Mouse (Mus musculus): ENCODE results near the gene Znrd1. TPM values are rescaled to one million over a fixed set of nuclear protein-coding genes. Genes with fewer than 3 reads are reported as not detected.

Znrd1 gene
- polyA plus RNA-seq, 1 experiment from 2014 or later = 89.6 TPM

DNA sequence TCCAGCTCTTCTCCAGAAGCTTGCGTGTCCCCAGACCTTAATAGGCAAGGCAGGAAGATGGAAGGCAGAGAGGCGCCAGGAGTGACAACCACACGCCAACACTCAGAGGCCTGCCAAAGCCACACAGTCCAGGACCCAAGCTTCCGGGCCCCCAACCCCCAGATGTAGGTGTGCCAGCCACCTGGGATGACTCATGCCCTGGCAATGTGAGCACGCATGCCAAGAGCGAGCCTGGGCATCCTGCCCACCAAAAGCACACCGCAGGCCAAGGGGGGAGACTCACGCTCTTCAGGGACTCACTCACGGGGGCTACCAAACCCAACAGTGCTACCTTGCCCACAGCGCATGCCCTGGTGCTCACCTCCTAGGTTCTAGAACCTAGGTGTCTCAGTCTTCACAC lies 16.0 kb downstream of the Znrd1 start:
- H3K9me3 ChIP-seq (ENCODE audit: control insufficient read depth, low read length) = no peaks in the 10 kb centered on the region
- ATAC-seq (ENCODE audit: low read depth) (peak; percentile 45), DNase-seq (ENCODE audit: low spot score) (peak; percentile 62)
- H3K4me2 ChIP-seq (ENCODE audit: low read depth, low read length) = peak overlapping the region; percentile 70
- no peak overlapping the region for H3K27ac ChIP-seq (replicated peaks; ENCODE audit: low read depth, low read length)
- WGBS = 38% methylated on average over 7 of the region's 10 CpGs
- peaks cover 1% of the 10 kb centered on the region; the same call in 1 of the 2 replicates for H3K4me1 ChIP-seq (ENCODE audit: control insufficient read depth, insufficient read depth, low read length)
- H3K4me3 ChIP-seq (ENCODE audit: low read depth, low read length) = peak overlapping the region; percentile 45
- no peak overlapping the region for H3K9ac ChIP-seq (ENCODE audit: low read depth, low read length)
- H3K27me3 ChIP-seq (replicated peaks; ENCODE audit: control insufficient read depth, insufficient read depth, low read length) = peaks cover 70% of the 10 kb centered on the region
- H3K36me3 ChIP-seq (ENCODE audit: control insufficient read depth, insufficient read depth, low read length) = no peaks in the 10 kb centered on the region

DNA sequence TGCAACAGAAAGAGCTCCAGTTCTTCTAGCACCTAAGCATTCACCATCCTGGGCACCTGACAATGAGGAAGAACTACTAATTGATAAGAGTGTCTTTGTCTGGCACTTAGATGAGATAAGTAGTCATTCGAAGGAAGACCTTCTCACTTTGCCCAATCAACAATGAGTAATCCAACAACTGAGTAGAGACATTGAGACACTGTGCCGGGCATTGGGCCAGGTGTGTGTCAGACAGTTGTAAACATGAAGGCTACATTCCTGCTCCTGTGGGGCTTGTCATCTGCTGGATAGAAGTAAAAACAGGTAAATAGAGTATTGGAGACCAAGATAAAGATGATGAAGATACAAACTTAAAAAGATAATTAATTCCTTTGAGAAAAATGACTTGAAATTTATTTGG lies 20.3 kb downstream of the Znrd1 start:
- Histone ChIP-seq H3K9me3 (ENCODE audit: control insufficient read depth, low read length) (no peaks in the 10 kb centered on the region), H3K36me3 (ENCODE audit: control insufficient read depth, insufficient read depth, low read length) (no peaks in the 10 kb centered on the region), H3K4me3 (ENCODE audit: low read depth, low read length) (no peak overlapping the region), H3K27me3 (replicated peaks; ENCODE audit: control insufficient read depth, insufficient read depth, low read length) (peaks cover 33% of the 10 kb centered on the region), H3K9ac (ENCODE audit: low read depth, low read length) (no peak overlapping the region), H3K27ac (replicated peaks; ENCODE audit: low read depth, low read length) (no peak overlapping the region), H3K4me1 (ENCODE audit: control insufficient read depth, insufficient read depth, low read length) (no peaks in the 10 kb centered on the region), H3K4me2 (ENCODE audit: low read depth, low read length) (no peak overlapping the region)
- DNase-seq (ENCODE audit: low spot score) (no peak), ATAC-seq (ENCODE audit: low read depth) (no peak)
- 79% methylated on average over 2 of the region's 2 CpGs for WGBS

DNA sequence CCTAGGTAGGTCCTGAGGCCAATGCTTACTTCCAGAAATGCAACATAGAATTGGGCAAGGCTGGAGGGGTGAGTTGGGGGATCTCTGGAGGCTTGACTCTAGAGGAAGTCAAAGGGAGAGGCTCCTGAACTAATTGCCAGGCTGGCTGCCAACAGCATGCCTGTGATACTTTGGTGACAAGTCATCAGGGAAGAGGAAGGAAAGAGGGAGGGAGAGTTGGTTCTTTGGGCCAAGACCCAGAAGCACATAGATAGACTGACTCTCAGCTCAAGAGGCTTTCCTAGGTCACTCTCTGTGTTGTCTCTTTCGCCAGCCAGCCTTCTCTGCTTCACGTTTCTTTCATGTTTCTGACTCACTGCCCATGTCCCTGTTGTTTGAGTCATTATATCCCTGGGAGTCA lies 26.6 kb downstream of the Znrd1 start:
- Histone ChIP-seq H3K4me1 (ENCODE audit: control insufficient read depth, insufficient read depth, low read length) (no peaks in the 10 kb centered on the region), H3K27me3 (replicated peaks; ENCODE audit: control insufficient read depth, insufficient read depth, low read length) (no peaks in the 10 kb centered on the region), H3K9ac (ENCODE audit: low read depth, low read length) (no peak overlapping the region), H3K4me3 (ENCODE audit: low read depth, low read length) (no peak overlapping the region), H3K27ac (replicated peaks; ENCODE audit: low read depth, low read length) (no peak overlapping the region), H3K4me2 (ENCODE audit: low read depth, low read length) (no peak overlapping the region), H3K36me3 (ENCODE audit: control insufficient read depth, insufficient read depth, low read length) (no peaks in the 10 kb centered on the region), H3K9me3 (ENCODE audit: control insufficient read depth, low read length) (no peaks in the 10 kb centered on the region)
- 67% methylated on average over 2 of the region's 2 CpGs for WGBS
- ATAC-seq (ENCODE audit: low read depth) = no peak
- no peak for DNase-seq (ENCODE audit: low spot score)

DNA sequence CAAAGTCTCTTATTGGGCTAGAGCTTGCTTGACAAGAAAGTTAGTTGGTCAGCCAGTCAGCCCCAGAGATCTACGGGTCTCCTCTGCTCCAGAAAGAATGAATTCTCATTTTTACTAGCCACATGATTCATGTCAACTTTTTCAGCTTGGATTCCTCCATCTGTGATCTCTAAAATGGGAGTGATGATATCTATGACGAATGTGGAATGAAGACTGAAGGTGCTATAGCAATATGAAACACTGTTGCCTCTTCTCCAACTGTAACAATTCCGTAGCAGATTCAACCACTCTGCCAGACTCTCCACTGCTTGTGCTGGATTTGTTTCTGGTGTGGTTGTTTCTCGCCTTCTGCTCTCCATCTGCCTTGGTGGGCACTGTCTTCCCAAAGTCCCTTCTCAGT lies 27.2 kb downstream of the Znrd1 start:
- Histone ChIP-seq H3K27me3 (replicated peaks; ENCODE audit: control insufficient read depth, insufficient read depth, low read length) (no peaks in the 10 kb centered on the region), H3K4me2 (ENCODE audit: low read depth, low read length) (no peak overlapping the region), H3K36me3 (ENCODE audit: control insufficient read depth, insufficient read depth, low read length) (no peaks in the 10 kb centered on the region), H3K9ac (ENCODE audit: low read depth, low read length) (no peak overlapping the region), H3K27ac (replicated peaks; ENCODE audit: low read depth, low read length) (no peak overlapping the region), H3K4me3 (ENCODE audit: low read depth, low read length) (no peak overlapping the region), H3K4me1 (ENCODE audit: control insufficient read depth, insufficient read depth, low read length) (no peaks in the 10 kb centered on the region), H3K9me3 (ENCODE audit: control insufficient read depth, low read length) (no peaks in the 10 kb centered on the region)
- ATAC-seq (ENCODE audit: low read depth) (no peak), DNase-seq (ENCODE audit: low spot score) (no peak)
- WGBS = 79% methylated on average over 4 of the region's 4 CpGs

DNA sequence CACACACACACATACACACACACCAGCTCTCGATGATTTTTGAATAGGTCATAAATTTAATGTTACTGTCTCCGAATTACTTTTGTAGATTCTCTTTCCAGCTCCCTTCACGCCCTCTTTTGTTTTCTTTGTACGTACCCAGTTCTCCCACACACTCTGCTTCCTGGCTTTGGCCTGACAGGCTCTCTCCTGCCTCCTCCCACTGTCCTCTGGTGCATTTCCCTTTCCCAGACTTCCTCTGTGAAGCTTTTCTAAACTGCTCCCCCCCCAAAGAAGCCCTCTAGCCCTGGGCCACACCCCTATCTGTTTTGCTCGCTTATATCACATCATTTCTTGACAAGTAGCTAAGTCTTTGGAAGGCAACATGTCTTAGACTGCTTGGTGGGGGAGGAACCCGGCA lies 28.1 kb downstream of the Znrd1 start:
- 77% methylated on average over 6 of the region's 6 CpGs for WGBS
- DNase-seq (ENCODE audit: low spot score) = no peak
- no peak overlapping the region for H3K4me3 ChIP-seq (ENCODE audit: low read depth, low read length)
- H3K27ac ChIP-seq (replicated peaks; ENCODE audit: low read depth, low read length) = no peak overlapping the region
- no peak overlapping the region for H3K4me2 ChIP-seq (ENCODE audit: low read depth, low read length)
- no peaks in the 10 kb centered on the region for H3K36me3 ChIP-seq (ENCODE audit: control insufficient read depth, insufficient read depth, low read length)
- no peaks in the 10 kb centered on the region for H3K27me3 ChIP-seq (replicated peaks; ENCODE audit: control insufficient read depth, insufficient read depth, low read length)
- no peaks in the 10 kb centered on the region for H3K4me1 ChIP-seq (ENCODE audit: control insufficient read depth, insufficient read depth, low read length)
- no peaks in the 10 kb centered on the region for H3K9me3 ChIP-seq (ENCODE audit: control insufficient read depth, low read length)
- H3K9ac ChIP-seq (ENCODE audit: low read depth, low read length) = no peak overlapping the region
- ATAC-seq (ENCODE audit: low read depth) = no peak

DNA sequence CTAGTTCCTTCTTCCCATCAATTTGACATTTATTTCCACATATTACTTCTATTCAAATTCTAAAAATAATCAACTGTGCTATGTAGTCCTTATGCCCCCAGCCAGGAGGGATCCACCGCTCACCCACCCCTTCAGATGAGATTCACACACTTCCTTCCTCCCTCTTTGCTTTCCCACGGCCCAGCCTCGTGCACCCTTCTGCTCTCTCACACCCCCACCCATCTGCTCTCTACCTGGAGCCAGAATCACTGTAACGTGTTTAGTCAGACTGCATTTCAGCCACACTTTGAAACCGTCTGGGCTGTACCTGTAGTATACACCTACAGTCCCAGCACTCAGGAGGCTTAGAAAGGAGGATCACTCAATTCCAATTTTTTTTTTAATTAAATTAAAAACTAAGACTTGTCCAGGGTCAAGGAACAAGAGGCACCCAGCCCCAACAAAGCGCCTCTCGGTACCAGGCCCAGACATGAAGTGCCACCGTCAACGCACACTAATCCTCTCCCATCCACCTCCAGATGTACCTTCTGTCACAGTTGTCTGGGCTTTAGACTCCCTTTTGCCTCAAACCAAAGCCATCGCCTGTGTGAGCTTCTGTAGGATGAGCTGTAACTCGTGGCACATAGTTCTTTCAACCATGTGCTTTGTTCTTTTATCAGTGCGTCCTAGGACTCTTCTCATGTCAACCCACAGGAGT lies 29.0 kb downstream of the Znrd1 start:
- Histone ChIP-seq H3K4me3 (ENCODE audit: low read depth, low read length) (no peak overlapping the region), H3K9ac (ENCODE audit: low read depth, low read length) (no peak overlapping the region), H3K36me3 (ENCODE audit: control insufficient read depth, insufficient read depth, low read length) (no peaks in the 10 kb centered on the region), H3K27me3 (replicated peaks; ENCODE audit: control insufficient read depth, insufficient read depth, low read length) (no peaks in the 10 kb centered on the region), H3K27ac (replicated peaks; ENCODE audit: low read depth, low read length) (no peak overlapping the region), H3K4me2 (ENCODE audit: low read depth, low read length) (no peak overlapping the region), H3K4me1 (ENCODE audit: control insufficient read depth, insufficient read depth, low read length) (no peaks in the 10 kb centered on the region), H3K9me3 (ENCODE audit: control insufficient read depth, low read length) (no peaks in the 10 kb centered on the region)
- ATAC-seq (ENCODE audit: low read depth) (no peak), DNase-seq (ENCODE audit: low spot score) (no peak)
- 72% methylated on average over 12 of the region's 12 CpGs for WGBS

DNA sequence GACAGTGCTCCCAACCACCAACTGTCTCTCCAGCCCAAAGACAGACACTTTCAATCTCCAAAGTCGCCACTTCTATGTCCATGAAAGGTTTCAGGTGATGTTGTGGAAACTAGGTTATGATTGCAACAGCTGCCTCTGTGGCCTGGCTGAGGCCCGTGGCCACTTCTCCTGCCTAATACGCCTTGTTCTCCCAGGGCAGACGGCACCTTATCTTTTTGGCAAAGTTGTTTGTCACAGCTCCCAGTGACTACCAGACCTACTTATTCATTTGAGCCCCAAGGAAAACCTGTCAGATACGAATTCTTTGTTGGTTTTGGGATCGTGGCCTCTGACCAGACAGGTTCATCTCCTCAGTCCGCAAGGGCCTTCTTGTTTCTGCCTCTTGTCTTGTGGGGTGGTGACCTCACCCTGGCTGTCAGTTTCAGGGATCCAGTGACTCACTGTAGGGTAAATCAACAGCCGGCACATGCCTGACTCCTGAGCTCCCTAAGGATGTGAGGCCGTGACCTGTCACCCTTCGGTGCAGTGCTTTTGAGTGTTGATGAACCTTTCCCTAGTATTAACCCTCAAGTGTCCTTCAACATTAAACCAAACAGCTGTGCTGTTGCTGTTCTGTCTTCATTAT lies 30.8 kb downstream of the Znrd1 start:
- Histone ChIP-seq H3K9me3 (ENCODE audit: control insufficient read depth, low read length) (no peaks in the 10 kb centered on the region), H3K27ac (replicated peaks; ENCODE audit: low read depth, low read length) (no peak overlapping the region), H3K4me3 (ENCODE audit: low read depth, low read length) (no peak overlapping the region), H3K9ac (ENCODE audit: low read depth, low read length) (no peak overlapping the region), H3K36me3 (ENCODE audit: control insufficient read depth, insufficient read depth, low read length) (no peaks in the 10 kb centered on the region), H3K27me3 (replicated peaks; ENCODE audit: control insufficient read depth, insufficient read depth, low read length) (no peaks in the 10 kb centered on the region), H3K4me1 (ENCODE audit: control insufficient read depth, insufficient read depth, low read length) (no peaks in the 10 kb centered on the region), H3K4me2 (ENCODE audit: low read depth, low read length) (no peak overlapping the region)
- WGBS = 46% methylated on average over 10 of the region's 10 CpGs
- no peak for DNase-seq (ENCODE audit: low spot score)
- ATAC-seq (ENCODE audit: low read depth) = no peak

DNA sequence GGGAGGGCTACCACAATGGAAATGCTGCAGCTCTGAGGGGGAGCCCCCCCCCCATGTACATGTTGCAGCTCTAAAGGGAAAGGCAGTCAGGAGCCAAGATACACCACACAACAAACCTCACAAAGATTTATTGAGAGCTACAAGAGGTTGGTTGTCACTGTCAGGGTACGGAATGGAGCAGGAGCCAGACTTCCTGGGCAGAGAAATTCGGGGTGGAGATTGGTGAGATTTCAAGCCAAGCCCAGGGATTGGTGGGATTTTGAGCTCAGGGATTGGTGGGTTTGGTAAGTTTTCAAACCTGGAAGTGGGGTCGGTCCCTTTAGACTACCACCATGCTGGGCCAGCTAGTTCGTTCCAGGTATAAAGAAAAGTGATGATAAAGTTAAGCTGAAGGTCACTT lies 34.9 kb downstream of the Znrd1 start:
- Histone ChIP-seq H3K27ac (replicated peaks; ENCODE audit: low read depth, low read length) (no peak overlapping the region), H3K4me1 (ENCODE audit: control insufficient read depth, insufficient read depth, low read length) (no peaks in the 10 kb centered on the region), H3K27me3 (replicated peaks; ENCODE audit: control insufficient read depth, insufficient read depth, low read length) (no peaks in the 10 kb centered on the region), H3K36me3 (ENCODE audit: control insufficient read depth, insufficient read depth, low read length) (no peaks in the 10 kb centered on the region), H3K9me3 (ENCODE audit: control insufficient read depth, low read length) (no peaks in the 10 kb centered on the region), H3K4me2 (ENCODE audit: low read depth, low read length) (no peak overlapping the region), H3K4me3 (ENCODE audit: low read depth, low read length) (no peak overlapping the region), H3K9ac (ENCODE audit: low read depth, low read length) (no peak overlapping the region)
- WGBS = 64% methylated on average over 4 of the region's 4 CpGs
- no peak for DNase-seq (ENCODE audit: low spot score)
- no peak for ATAC-seq (ENCODE audit: low read depth)

DNA sequence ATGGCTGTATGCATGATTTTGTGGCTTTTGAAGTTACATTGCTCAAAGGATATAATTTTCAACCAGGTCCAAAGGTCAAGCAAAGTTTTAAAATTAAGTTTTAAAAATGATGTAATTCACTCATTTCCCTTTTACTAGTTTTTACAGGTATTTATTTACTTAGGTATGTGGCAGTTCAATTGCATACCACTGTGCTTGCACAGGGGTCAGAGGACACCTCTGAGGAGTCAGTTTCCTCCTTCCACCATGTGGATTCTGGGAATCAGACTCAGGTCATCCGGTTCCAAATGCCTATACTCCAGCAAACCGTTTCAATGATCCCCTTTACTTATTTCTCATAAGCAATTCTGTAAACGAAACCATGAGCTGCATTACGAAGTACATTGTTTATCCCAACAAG lies 35.6 kb downstream of the Znrd1 start:
- ATAC-seq (ENCODE audit: low read depth) (no peak), DNase-seq (ENCODE audit: low spot score) (no peak)
- H3K4me2 ChIP-seq (ENCODE audit: low read depth, low read length) = no peak overlapping the region
- no peaks in the 10 kb centered on the region for H3K27me3 ChIP-seq (replicated peaks; ENCODE audit: control insufficient read depth, insufficient read depth, low read length)
- 69% methylated on average over 4 of the region's 4 CpGs for WGBS
- H3K36me3 ChIP-seq (ENCODE audit: control insufficient read depth, insufficient read depth, low read length) = no peaks in the 10 kb centered on the region
- no peak overlapping the region for H3K4me3 ChIP-seq (ENCODE audit: low read depth, low read length)
- H3K27ac ChIP-seq (replicated peaks; ENCODE audit: low read depth, low read length) = no peak overlapping the region
- H3K4me1 ChIP-seq (ENCODE audit: control insufficient read depth, insufficient read depth, low read length) = no peaks in the 10 kb centered on the region
- no peak overlapping the region for H3K9ac ChIP-seq (ENCODE audit: low read depth, low read length)
- no peaks in the 10 kb centered on the region for H3K9me3 ChIP-seq (ENCODE audit: control insufficient read depth, low read length)
